Mouse (Mus musculus) bone marrow macrophage, adult 2 months (primary cell): ENCODE results near the gene Gm44579.

Experiments
- CTCF ChIP-seq: IDR thresholded peaks from 2 replicates; pipeline ENCODE4 v1.5.1; 2012; ENCODE audit warnings: low read depth, mild to moderate bottlenecking, low read length, moderate library complexity
- POLR2A ChIP-seq: IDR thresholded peaks from 2 replicates; pipeline ENCODE4 v1.6.1; 2012; ENCODE audit warnings: mild to moderate bottlenecking, low read depth, low read length, borderline replicate concordance

DNA sequence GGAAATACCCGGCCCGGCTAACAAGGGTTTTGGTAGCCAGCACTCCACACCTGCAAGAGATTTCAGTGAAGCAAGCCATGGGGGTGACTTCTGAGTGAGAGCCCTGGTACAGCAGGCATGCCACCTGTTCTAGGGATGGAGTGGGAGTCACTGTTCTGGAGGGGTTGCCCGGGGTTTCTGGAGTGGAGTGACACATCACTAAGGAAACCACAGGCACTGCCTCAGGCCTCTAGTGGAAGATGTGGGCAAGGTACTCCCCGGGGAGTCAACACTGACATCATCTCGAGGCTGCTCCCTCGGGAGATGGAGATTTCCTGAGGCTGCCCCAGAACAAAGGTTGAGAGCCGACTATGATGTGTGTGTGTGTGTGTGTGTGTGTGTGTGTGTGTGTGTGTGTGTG lies 50.4 kb downstream of the Gm44579 start:
- TF ChIP-seq POLR2A (no peak), CTCF (no peak)
